Mouse (Mus musculus) central nervous system, embryonic 11.5 days (tissue): ENCODE measurements around the gene Zdhhc8. TPM values are rescaled to one million over a fixed set of nuclear protein-coding genes. Genes with fewer than 3 reads are reported as not detected.

Experiments
- polyA plus RNA-seq: library from polyadenylated mRNA; depleted of rRNA; stranded (reverse); fragments of >200 nt; gene quantifications from 2 replicates; pipeline ENCODE4 v1.2.3, GENCODE M21; 2012; rRNA removed

Zdhhc8 gene
- 26.1 and 38.1 TPM in 2 replicates for polyA plus RNA-seq

DNA sequence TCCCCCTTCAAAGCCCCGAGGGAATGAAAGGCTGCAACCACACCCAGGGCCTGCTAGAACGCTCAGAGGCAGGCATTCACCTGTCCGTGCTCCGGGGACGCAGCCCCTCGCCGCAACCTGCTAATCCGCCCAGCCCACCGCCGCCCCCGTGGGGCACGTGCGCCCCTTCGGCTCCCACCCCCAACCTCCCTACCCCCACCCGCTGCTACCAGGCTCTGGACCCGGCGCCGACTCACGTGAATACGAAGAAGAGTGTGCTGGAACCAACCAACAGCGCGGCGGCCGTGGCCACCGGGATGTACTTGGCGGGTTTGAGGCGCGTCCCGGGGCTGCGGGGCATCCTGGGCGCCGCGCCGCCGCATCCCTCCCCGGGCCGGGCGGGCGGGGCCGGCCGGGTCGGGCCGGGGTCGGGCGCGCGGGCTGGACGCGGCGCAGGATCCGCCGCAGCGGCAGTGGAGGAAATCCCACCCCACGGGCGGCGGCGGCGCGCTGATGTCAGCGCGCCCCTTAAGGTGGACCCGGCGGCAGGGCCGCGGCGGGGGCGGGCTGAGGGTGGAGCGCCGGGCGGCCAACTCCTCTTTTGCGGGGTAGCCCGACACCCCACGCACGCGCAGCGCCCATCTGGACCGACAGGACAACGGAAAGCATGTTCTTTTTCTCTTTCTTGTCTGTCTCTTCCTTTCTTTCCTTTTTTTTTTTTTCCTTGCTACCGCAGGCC lies at the start of gene Zdhhc8:
Gene Zdhhc8, minus strand, starts transcription at position 466 of the 718 bp plus-strand sequence.

DNA sequence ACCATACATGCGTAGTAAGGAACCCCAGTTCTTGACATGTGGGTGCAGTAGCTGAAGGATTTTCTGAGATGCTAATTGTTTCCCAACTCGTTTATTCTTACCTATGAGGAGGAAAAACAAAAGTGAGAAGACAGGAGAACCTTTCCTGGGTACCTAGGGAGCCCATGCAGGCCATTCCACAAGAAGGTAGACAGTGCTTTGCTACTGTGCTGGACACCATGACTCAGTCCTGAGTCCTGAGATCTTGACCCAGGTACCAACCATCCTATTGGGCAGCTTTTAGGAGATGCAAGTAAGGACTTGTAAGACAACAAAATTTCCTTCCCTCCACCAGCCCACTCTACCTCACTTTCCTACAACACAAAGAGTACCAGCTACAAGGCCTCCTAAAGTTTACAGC lies 23.3 kb upstream of the Zdhhc8 start, which contains the start of gene Gm49776:
Gene Gm49776, minus strand, starts transcription at position 101 of the 400 bp plus-strand sequence.

DNA sequence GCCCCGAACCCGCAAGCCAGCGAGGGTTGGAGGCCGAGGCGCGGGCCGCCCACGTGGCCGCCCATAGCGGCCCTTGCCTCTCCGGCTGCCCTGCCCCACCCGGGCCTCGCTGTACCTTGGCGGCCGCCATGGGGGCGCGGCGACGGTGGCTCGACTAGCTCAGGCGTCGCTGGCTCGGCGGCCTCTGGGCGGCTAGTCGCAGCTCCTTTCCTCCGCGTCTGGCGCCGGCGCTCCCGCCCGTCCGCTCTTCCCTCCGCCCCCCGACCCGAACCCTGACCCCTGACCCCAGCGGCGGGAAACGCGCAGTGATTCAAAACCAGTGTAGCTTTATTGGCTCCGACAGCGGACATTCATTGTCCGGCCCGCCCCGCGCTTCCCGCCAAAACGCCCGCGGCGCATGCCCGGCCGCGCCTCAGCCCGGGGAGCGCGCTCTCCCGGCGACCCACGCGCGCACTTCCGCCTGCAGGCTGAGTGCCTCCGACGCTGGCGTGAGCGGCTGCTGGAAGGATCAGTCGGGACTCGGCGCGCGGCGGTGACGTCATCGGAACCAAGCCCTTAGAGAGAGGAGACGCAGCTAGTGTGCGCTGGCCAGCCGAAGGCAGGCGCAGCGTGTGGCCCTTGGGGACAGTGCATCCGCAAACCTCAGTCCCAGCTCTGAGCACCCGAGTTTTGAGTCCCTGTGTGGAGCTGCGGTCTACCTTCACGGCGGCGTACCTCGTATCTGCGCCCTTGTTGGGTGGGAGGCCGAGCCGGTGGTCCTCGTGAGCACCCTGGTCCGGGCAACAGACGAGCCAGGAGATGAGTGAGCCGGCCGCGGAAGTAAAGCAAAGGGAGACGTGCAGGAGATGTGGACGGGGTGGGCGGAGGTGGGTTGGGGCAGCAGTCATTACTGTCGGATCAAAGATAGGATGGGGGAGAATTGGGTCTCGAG lies 13.8 kb upstream of the Zdhhc8 start, which contains the start of the genes Trmt2a and Ranbp1:
Gene Trmt2a, plus strand, starts transcription at position 247 of the 931 bp plus-strand sequence.
Gene Ranbp1, minus strand, starts transcription at position 300 of the 931 bp plus-strand sequence.

DNA sequence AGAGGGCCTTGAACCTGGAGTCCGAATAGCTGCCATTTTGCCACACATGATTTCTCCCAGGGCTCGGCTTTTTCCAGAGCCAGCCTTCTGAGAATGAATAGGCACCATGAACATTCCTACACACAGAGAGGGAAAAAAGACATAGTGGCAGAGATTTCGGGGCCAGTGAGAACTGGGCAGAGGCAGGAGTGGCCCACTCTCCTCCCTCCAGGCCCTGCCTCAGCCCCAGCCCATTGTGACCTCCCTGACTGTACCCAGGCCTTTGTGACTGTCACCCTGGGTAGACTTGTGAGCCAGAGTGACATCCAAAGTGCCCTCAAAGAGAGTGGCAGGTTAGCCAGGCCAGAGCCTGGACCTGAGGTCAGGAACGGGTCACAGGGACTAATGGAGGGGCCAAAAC lies 17.4 kb downstream of the Zdhhc8 start, which contains the start of gene Ccdc188:
Gene Ccdc188, plus strand, starts transcription at position 301 of the 400 bp plus-strand sequence.

Other genes starting within 250 kb of the Zdhhc8 start
- gene Dgcr6, start 182.3 kb downstream of the Zdhhc8 start, polyA plus RNA-seq: 70.0 and 80.8 TPM in 2 replicates
- 18.1 and 20.9 TPM in 2 replicates for gene Prodh, start 144.9 kb downstream of the Zdhhc8 start, polyA plus RNA-seq
- 4.7 and 8.0 TPM in 2 replicates for gene Rtn4r, start 107.5 kb downstream of the Zdhhc8 start, polyA plus RNA-seq
- gene Ccdc188, start 17.3 kb downstream of the Zdhhc8 start, polyA plus RNA-seq: not detected in 2 replicates
- gene Trmt2a, start 13.5 kb upstream of the Zdhhc8 start, polyA plus RNA-seq: 101 and 108 TPM in 2 replicates
- 505 and 919 TPM in 2 replicates for gene Ranbp1, start 13.6 kb upstream of the Zdhhc8 start, polyA plus RNA-seq
- gene Gm49776, start 23.2 kb upstream of the Zdhhc8 start, polyA plus RNA-seq: 0.27 and 2.3 TPM in 2 replicates
- 84.9 and 98.9 TPM in 2 replicates for gene Dgcr8, start 54.1 kb upstream of the Zdhhc8 start, polyA plus RNA-seq
- gene Tango2, start 113.0 kb upstream of the Zdhhc8 start, polyA plus RNA-seq: 26.5 and 33.6 TPM in 2 replicates
- 111 and 127 TPM in 2 replicates for gene Arvcf, start 113.0 kb upstream of the Zdhhc8 start, polyA plus RNA-seq
- 23.1 and 30.1 TPM in 2 replicates for gene Txnrd2, start 191.2 kb upstream of the Zdhhc8 start, polyA plus RNA-seq
- 37.2 and 47.8 TPM in 2 replicates for gene Comt, start 191.7 kb upstream of the Zdhhc8 start, polyA plus RNA-seq